Mouse (Mus musculus): Measurements from ENCODE around the gene Mrpl38.
"Not testable (repeated sequence)": the region's sequence is repeated elsewhere in the genome, so short reads cannot be mapped to it uniquely, and the experiment has no call there.

The Mrpl38 gene

DNA sequence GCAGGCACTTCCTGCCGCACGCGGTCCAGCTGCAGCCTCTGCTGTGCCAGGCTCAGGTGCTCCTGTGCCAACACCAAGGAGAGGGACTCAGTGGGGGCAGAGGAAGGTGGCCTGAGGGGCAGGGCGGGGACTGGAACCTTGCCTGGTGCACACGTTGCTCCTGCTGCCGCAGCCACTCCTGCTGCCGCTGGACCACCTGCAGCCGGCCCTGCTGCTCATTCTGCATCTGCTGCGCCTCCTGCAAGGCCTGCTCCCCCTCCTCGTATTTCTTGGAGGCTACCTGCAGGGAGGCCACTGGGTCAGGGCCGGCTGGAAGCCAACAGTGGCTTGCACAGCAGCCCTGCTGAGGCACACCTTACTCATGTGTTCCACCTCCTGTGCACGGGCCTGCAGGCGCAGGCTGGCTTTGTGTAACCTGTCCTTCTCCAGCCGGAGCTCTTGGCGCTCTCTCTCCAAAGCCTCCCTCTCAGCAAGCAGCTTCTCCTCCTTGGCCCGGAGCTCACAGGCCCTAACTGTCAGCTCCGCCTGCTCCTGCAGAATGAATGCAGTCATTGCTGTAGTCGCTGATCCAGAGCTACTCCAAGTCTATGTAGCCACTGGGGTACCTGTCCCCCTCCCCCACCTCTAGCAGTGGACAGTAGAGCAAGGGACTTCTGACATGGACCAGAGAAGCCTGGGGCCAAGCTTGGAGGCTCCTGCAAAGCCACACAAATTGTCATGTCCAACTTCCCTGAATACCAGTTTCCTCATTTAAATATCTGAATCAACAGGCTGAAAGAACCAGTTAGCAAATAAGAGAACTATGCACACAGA, 7.0 kb upstream of the Mrpl38 start:
- no peak for DNase-seq (ENCODE audit: low read depth, low spot score)

DNA sequence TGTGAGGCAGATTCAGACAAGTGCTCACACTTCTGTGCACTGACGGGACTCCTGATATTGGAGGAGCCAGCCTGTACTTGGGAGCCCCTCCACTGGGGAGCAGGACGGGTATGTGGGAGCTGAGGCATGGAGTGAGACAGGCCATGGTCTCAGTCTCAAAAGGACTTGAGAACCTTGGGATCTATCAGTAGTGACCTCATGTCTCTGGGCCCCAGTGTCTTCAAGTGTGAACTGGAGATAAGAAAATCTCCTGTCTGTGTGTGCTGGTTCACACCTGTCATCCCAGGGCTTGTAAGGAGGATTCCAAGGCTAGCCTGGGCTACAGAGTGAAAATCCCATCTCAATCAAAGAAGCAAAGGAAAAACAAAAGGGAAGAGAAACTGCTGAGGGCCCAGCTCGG, 4.8 kb upstream of the Mrpl38 start:
- DNase-seq (ENCODE audit: low read depth, low spot score), result no peak

DNA sequence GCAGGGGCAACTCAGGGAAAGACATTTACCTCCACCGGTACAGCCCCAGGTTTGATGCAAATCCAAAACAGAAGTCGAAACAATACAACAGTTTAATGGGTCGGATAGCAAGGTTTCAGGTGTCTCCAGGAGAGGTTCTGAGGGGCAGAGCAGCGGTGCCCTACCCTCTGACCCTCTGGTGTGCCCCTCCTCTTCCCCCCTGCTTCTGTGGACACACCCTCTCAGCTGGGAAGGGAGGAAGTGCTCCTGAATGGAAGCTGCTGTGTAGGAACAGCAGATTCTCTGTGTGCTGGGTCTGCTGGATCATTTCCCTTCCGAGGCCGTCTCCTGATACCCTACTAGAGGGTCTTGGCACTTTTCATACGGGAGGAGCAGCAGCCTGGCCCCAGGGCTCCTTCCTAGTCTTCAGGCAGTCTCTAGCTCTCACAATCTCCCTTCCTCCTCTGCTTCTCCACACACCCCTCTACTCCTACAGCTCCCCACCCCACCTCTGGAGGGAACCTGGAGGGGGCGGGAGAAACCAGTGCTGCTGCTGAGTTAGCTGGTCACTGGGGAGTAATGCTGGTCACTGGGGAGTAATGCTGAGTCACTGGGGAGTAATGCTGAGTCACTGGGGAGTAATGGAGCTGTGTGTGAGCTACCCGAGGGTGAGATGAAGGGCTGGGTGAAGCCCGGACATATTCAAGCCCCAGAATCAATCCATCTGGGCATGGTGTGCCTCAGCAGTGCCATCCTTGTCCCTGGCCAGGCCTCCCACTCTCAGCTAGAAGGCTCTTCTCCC, 3.7 kb upstream of the Mrpl38 start:
- DNase-seq (ENCODE audit: low read depth, low spot score), result peak; percentile 81

DNA sequence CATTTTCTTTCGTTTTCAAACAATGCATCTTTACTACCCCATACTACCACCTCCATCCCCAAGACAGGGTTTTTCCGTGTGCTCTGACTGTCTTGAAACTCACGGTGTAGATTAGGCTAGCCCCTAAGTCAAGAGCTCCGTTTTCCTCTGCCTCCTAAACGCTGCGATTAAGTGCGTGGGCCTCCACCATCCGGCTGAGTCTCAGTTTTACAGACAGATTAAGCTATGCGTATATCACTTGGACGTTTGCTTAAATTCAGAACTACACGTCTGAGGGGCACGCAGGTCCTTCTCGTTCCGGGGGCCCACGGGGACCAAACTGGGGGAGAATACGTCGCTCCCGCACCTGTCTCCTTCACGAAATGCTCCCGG, 586 bp downstream of the Mrpl38 start:
- DNase-seq (ENCODE audit: low read depth, low spot score), result peak; percentile 23

DNA sequence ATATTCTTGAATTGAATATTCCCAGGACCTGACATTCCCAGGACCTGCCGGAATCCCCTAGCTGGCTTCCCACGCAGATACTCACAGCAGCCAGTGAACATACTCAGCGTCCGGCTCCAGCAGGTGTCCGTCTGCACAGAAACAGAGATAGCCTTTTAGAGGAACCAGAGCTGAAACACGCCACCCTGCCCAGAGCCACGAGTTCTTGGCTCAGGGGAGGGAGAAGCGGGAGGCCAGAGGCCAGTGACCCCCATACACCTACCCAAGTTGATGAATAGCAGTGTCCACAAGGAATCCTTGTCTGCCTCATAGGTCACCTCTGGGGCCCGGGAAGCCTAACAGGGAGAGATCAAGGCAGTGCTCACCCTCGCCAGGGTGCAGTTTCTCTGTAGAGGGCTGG, 4.5 kb downstream of the Mrpl38 start:
- no peak for DNase-seq (ENCODE audit: low read depth, low spot score)

DNA sequence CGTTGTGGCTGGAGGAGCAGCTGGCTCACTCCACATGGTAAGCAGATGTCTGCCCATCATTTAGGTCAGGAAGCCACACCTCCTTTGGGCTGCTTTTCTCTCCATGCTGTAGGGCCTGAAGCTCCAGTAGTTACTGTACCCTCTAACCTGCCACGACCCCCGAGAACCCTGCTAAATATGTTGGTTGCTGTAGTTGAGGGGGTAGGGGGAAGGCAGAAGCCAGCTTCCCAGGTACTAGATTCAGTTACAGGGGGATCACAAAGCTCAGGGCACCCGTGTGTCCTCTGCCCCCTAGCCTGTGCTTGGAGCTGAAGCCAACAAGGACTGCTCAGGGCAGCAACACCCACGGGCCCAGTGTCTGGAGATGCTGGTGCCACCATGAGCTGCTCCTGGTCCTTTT, 5.2 kb downstream of the Mrpl38 start:
- peak; percentile 63 for DNase-seq (ENCODE audit: low read depth, low spot score)

DNA sequence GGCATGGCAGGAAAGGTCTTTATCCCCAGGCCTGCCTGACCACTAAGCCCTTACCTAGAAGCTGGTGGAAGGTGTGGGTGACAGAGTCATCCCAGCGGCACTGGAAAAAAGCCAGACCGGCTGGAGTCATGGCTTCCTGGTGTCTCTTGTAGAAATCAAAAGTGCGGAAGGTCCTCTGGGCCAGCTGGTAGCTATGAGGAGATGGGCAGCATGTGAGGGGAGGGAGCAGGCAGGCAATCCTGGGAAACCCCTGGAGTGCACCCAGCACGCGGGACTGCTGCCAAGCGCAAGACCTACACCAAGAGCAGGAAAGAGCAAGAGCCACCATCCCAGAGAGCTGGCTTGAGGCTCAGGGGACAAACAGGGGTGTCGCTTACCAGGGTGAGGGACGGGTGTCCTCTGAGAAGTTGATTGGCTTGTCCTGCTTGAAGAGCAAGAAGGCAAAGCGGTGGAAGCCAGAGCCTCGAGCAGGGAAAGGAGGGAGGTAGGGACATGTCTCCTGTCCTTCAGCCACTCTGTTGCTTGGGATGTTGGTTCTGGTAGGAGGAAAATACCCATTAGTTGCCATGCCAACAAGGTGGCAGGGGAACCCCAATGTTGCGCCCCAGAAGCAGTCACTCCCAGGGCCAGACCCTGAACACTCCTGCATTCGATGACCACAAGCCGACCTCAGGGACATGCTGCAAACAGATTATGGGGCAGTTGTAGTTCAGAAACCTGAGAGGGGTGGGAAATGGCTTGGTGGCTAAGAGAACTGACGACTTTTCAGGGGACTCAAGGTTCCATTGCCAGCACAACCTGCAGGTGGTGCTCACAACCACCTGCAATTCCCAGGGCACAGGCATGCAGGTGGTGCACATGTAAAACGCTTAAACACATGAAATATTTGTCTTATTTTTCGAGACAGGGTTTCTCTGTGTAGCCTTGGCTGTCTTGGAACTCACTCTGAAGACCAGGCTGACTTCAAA, 6.0 kb downstream of the Mrpl38 start:
- DNase-seq (ENCODE audit: low read depth, low spot score), result peak; percentile 41

DNA sequence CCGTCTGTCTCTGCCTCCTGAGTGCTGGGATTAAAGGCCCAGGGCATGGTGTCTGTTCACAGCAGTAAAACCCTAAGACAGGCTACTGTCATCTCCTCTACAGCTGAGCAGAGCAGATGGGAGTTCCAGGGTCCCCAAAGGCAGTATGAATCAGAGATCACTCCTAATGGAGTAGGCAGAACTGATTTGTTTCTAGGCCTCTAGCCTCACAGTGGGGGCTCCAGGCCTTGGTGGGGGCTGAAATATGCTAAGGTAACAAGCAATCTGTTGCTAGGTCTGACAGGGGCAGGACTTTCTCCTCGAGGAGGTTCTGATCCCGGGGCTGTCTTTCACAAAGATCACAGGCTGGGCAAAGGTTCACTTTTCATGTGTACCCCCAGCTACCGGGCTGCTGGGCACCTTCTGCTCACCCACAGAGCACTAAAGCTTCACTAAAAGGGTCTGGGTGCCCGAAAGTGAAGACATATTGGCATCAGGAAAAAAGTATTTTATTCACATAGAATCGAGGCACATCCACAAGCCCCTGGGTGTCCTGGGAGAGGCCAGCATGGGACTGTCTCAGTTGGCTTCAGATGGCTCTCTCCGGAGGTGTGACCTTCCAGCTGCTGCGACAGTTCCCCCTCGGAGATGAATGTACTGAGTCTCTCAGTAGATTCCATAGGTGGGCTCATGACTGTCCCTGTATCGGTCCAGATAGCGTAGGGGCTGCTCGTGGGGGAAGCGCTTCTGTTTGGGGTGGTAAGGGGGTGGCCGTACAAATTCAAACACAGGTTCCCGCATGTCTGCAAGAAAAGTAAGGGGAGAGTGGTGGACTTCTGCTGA, 7.1 kb downstream of the Mrpl38 start:
- peak; percentile 34 for DNase-seq (ENCODE audit: low read depth, low spot score)

DNA sequence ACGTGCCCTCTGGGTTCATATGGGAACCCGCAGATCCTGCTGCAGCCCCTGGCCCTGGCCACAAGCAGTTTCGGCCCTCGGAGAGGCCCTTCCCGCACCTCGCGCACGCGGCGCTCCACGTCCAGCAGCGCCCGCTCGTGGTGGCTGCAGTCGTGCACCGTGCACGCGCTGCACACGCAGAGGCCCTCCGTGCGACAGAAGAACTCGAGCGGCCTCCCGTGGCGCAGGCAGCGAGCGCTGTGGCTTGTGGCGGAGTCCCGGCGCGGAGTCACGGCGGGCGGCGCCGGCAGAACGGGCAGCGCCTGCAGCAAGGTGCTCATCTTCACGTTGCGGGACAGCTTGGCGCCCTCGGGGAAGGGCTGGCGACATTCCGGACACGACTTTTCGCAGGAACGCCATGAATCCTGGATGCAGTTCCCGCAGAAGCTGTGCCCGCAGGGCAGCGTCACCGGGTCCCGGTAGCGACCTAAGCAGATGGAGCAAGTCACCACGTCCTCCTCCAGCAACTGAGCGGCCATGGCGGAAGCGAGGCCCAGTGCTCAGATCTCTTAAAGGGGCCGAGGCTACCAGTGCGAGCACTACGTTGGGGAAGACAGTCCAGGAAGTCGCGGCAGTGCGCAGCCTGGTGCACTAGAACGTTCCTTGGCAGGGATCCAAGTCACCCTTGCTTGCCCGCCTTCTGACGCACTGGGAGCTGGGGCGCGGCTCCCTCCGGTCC, 8.0 kb downstream of the Mrpl38 start, which contains the start of gene Trim65:
Gene Trim65 (minus strand): TSS at position 641 of the 718 bp plus-strand sequence.
- DNase-seq (ENCODE audit: low read depth, low spot score), result peak; percentile 83

DNA sequence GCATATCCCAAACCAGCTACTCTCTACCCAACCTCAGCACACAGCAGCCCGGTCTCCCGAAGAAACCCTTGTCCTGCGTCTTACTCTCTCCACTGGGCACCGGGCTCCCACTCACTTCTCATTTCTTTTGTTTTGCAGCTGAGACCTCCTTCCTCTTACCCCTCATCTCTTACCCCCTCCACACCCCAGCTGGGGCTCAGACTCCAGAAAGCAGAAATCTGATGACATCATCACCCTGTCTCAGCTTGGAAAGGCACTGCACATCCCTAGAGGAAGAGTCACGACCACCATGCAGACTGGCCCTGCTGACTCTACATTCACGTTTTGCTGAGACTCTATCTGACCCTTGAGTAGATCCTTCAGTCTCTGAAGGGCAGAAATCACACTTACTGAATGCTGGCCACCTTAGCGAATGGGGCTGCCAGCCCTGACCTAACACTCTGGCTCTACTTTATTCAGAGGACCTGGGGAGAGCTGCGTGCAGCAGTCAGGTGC, 8.6 kb downstream of the Mrpl38 start:
- peak; percentile 43 for DNase-seq (ENCODE audit: low read depth, low spot score)

DNA sequence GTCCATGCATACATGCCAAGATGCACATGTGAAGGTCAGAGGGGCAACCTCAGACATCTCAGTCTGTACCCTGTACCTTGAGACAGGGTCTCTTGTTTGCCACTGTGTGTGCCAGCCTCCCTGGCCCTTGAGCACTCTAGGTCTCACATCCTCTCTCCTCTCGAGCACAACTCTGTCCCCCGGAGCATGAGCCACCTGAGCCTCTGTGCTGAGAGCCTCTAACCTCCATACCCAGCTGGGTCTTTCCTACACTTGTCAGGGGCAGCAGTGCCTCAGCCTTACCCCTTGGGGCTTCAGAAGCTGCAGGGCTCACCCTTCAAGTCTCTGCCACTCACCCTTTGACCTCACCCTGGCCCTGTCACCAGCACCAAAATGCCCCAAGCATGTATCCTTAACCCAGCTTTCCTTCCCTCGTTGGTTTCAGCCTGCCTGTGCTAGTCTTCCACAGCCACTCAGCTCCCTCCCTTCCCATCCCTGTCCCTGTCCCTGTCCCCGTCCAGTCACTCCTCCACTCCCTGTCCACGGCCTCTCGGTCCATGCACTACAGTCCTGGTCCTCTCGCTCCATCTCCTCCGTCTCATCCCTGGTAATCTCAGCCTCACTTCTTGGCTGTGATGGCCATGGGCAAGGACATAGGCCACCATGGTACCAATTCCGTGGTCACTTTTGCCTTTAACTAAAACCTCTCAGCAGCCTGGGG, 9.4 kb downstream of the Mrpl38 start:
- no peak for DNase-seq (ENCODE audit: low read depth, low spot score)

DNA sequence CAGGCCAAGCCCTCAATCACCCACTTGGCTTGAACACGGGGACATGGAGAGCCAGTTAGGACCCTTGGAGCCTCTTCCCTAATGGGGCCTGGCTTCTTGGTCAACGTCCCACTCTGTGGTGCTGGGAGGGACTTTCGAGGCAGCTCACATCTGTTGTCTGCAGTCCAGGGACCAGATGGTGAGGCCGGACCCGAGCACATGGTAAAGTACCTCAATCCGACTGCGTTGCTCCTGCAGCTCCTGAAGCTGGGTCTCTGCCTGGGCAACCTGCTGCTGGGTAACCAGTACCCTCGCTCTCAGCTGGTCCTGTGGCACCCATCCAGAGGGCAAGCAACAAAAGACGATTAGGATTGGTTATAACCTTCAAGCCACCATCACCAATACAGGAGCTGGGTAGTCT, 10.7 kb downstream of the Mrpl38 start:
- DNase-seq (ENCODE audit: low read depth, low spot score), result no peak

DNA sequence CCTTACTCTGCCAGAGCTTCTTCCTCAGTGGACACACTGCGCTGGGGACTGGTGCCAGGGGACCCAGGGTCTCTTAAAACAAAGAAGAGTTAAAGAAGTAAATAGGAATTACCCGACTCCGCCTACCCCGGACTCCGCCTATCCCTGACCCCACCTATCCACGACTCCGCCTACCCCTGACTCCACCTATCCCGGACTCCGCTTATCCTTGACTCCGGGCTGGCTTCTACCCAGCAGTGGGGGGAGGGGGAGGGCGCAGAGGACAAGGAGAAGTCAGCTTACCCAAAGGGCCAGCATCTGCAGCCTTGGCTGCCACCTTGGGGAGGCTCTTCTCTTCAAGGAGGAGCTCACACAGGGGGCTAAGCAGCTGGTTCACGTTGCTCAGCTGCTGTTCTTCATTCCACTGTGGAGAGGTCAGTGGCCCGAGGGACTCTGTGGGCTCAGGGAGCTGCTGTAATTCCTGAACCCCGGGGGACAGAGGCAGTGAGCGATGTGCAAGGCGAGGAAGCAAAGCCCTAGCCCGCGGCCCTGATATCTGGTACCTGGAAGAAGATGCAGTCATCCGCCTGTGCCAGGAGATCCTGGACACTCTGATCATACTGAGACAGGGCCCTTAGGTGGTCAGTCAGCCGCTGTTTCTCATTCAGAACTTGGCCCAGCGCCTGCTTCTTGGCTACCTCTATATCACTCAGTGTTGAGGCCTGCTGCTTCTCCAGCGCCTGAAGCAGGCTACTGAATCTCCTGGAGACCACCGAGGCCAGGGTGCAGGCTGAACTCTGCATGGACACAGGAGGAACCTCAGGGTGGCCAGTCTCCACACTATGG, 11.3 kb downstream of the Mrpl38 start, which contains the start of gene Trim47:
Gene Trim47 (minus strand): TSS at position 55 of the 825 bp plus-strand sequence.
- no peak for DNase-seq (ENCODE audit: low read depth, low spot score)

DNA sequence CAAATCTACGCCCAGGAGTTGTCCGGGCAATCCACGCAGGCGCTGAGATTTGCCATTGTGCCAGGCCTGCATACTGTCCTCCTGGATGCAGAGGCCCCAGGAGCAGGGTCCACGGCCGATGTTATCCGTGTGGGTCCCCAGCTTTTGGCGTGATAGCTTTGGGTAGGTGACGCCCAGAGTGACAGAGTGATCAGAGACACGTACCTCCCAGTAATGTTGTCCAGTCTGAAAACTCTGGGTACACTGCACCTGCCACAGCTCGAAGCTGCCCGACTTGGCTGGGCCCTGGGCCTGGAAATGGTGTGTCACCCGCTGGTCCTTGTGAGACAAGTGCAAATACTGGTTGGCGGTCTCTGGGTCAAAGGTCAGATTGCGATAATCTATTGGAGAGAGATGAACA, 12.4 kb downstream of the Mrpl38 start:
- DNase-seq (ENCODE audit: low read depth, low spot score), result no peak

DNA sequence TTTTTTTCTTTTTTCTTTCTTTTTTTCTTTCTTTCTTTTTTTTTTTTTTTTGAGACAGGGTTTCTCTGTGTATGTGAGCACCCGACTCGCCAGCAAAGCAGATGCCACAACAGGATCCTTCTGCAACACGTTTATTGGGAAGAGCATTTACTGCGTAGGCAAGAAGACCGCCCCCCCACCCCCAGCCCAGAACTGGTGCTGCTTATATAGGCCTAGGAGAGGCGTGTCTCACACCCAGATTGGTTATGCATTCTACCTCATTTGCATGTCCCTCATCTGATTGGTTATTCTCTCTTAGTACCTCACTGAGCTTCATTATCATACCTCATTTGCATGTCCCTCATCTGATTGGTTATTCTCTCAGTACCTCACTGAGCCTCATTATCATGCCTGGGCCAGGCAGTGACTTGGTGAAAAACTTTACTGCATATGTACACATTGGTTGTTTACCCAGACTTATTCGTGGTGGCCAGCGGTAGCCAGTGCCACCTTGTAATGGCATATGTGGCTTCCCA, 16.9 kb downstream of the Mrpl38 start:
- DNase-seq (ENCODE audit: low read depth, low spot score), result not testable (repeated sequence)

DNA sequence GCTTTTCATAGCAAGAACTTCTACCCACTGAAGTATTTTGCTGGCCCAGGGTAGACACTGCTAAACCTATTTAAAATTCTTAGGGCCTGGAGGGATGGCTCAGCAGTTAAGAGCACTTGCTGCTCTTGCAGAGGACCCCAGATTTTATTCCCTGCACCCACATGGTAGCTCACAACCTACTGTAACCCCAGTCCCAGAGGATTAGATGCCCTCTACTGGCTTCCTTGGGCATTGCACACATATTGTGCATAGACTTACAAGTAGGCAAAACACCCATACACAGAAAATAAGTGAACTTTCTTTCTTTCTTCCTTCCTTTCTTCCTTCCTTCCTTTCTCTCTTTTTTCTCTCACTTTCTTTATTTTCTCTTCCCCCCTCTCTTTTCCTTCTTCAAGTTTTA, 20.8 kb downstream of the Mrpl38 start:
- no peak for DNase-seq (ENCODE audit: low read depth, low spot score)

DNA sequence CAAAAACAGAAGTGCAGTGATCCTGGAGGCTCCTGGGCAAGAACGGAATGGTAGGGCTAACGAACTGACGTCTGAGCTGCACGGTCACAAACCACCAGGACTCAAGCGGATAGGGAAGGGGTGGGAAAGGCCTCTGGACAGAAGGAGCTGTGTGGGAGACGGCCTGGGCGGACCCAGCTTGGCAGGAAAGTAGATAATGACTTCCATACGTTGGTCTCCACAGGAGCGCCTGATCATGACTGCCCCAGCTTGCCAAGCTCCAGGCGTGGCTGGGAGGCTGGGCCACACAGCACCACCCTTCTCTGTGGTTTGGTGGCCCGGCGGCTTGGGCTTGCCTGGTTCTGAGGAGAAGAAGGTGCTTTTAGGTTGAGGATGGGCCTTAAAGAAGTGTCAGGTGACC, 21.4 kb downstream of the Mrpl38 start:
- peak; percentile 78 for DNase-seq (ENCODE audit: low read depth, low spot score)

DNA sequence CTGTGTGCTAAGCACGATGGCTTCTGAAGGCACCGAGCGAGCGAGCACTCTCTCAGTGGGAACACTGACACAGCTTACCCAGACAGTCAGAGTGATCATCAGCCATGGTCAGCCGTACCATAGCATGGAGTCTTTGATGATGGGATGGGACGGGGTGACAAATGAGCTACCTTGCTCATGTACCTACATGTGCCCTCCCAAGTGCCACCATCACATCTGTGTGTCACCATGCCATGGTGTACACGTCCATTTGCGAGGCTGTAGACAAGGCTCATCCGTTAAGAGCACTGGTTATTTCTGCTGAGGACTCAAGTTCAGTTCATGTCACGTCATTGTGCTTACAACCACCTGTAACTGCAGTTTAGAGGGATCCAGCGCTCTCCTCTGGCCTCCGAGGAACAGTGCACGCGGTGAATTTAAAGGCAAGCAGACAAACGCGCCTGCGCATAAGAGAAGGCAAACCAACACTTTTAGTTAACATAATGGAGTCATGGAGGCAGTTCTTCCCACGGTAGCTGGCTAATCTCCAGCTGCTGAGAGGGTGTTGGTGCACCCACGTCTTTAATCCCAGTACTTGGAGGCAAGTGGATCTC, 27.0 kb downstream of the Mrpl38 start:
- no peak for DNase-seq (ENCODE audit: low read depth, low spot score)

Measured in 3T3-L1 (cell line).